Mouse (Mus musculus) layer of hippocampus, adult 9-11 months (tissue): ENCODE results near the gene Gm20532.

ENCODE experiments used
- DNase-seq: peaks from one replicate; pipeline ENCODE4 v3.0.0; 2022

Gene Gm20532

GRCm38 (mm10) chr2:26627921-26628739 lies 41.7 kb downstream of the Gm20532 start, which contains the start of gene Fam69b:
Gene Fam69b (plus strand): TSS chr2:26628457.
- peak; percentile 90 for DNase-seq

- no peak for DNase-seq
Observed at GRCm38 (mm10) chr2:26628792-26629437, 42.5 kb downstream of the Gm20532 start.

DNA sequence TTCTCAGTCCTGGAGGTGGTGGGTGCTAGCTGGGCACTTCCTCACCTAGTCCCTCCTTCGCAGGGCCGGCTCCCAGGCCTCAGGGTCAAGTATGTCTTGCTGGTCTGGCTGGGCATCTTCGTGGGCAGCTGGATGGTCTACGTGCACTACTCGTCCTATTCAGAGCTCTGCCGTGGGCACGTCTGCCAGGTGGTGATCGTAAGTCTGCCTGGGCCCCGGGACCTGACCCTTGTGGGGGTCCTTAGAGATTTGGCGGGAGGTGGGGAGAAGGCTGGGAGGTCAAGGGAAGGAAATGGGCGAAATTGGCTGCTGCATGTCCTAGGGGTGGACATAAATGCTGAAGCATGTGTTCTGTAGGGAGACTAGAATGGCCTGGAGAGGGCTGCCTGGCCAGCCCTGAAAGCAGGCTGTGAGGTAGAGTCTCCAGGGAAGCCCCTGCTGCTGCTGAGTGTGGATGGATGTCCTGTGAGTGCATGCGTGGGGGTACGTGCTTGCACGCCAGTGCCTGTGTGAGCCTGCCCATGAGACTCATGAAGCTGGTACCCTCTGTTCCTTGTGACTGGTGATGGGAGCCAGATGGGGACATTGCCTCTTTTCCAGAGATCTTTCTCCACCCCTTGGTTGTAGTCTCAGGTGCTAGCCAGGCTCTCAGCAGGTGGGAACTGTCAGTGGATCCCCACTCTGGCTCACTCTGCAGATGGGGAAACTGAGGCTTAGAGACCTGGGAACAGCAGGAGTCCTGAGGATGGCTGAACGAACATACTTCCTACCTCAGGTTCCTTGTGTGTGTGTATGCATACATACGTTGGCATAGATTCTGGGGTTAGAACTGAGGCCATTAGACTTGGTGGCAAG lies 46.3 kb downstream of the Gm20532 start:
- DNase-seq: no peak

DNA sequence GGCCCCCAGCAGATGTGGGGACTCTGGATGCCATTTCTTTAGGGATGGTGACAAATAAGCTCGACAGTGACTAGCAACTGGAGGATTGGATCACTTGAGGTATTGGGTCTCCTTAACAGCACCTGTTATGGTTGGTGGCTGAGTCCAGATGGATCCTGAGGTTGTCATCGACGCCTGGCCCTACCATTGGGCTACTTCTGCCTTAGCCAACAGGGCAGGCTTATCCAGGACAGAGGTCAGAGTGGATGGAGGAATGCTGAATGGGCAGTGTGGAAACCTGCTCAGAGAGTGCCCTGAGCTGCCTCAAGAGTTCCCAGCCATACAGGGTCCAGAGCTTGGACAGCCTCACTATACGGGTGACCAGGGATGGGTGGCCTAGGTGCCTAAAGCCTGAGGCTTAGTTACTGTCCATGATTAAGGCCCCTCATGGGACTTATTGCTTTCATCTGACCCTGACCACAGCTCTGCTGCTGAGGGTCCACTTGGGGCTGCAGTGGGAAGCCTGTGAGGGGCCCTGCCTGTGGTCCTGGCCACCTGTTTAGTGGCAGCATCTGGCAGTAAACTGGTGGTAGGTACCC lies 47.6 kb downstream of the Gm20532 start:
- no peak for DNase-seq

- DNase-seq: no peak
Observed at GRCm38 (mm10) chr2:26634629-26635488, 48.4 kb downstream of the Gm20532 start.

DNA sequence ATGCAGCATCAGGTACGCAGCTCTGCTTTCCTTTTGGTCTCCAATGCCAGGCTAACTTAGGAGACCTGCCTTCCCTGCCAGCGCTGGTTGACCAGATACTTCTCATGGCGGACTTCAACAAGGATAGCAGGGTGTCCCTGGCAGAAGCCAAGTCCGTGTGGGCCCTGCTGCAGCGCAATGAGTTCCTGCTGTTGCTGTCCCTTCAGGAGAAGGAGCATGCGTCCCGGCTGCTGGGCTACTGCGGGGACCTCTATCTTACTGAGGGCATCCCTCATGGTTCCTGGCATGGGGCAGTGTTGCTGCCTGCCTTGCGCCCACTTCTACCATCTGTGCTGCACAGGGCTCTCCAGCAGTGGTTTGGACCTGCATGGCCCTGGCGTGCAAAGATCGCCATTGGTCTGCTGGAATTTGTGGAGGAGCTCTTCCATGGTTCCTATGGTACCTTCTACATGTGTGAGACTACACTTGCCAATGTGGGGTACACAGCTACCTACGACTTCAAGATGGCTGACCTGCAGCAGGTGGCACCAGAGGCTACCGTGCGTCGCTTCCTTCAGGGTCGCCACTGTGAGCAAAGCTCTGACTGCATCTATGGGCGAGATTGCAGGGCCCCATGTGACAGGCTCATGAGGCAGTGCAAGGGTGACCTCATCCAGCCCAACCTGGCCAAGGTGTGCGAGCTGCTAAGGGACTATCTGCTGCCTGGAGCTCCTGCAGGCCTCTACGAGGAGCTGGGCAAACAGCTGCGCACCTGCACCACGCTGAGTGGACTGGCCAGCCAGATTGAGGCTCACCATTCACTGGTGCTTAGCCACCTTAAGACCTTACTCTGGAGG lies 49.3 kb downstream of the Gm20532 start:
- no peak for DNase-seq

GRCm38 (mm10) chr2:26636325-26636635 lies 49.8 kb downstream of the Gm20532 start:
- DNase-seq: no peak

- DNase-seq: no peak
Observed at GRCm38 (mm10) chr2:26637316-26637932, 51.0 kb downstream of the Gm20532 start.

DNA sequence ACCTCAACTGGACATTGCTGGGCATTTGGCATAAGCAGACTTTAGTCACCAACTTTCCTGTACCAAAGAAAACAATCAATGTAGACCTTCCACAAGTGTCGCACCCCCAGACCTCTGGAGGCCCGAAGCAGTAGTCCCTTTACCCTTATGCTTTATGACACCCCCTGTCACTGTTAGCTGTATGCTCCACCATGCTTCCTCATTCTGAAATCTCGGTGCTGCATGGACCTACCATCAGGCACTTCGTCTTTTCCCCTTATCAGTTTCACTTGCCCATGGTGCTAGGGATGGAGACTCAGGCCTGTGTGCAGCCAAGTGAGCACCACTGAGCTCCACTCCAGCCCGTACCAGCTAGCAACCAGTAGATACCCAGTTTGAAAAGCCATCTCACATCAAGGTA lies 51.6 kb downstream of the Gm20532 start:
- DNase-seq: no peak

GRCm38 (mm10) chr2:26638572-26638971 lies 52.1 kb downstream of the Gm20532 start:
- no peak for DNase-seq

DNA sequence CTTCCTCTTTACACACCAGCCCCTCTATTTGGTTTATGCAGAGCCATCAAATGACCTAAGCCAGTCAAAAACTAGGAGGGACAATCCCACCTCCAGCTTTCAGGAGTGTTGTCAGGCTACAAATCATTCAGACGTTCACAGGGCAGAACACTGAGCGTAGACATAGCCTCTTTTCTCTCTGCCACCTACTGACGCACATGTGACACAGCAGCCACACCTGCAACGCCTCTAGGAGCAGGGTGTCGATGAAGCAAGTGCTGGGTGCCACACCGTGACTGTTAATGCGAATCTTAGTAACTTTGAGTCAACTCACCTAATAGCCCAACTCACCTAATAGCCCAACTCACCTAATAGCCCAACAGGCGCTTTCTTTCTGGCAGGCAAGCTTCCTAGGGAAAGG lies 52.6 kb downstream of the Gm20532 start:
- no peak for DNase-seq

DNA sequence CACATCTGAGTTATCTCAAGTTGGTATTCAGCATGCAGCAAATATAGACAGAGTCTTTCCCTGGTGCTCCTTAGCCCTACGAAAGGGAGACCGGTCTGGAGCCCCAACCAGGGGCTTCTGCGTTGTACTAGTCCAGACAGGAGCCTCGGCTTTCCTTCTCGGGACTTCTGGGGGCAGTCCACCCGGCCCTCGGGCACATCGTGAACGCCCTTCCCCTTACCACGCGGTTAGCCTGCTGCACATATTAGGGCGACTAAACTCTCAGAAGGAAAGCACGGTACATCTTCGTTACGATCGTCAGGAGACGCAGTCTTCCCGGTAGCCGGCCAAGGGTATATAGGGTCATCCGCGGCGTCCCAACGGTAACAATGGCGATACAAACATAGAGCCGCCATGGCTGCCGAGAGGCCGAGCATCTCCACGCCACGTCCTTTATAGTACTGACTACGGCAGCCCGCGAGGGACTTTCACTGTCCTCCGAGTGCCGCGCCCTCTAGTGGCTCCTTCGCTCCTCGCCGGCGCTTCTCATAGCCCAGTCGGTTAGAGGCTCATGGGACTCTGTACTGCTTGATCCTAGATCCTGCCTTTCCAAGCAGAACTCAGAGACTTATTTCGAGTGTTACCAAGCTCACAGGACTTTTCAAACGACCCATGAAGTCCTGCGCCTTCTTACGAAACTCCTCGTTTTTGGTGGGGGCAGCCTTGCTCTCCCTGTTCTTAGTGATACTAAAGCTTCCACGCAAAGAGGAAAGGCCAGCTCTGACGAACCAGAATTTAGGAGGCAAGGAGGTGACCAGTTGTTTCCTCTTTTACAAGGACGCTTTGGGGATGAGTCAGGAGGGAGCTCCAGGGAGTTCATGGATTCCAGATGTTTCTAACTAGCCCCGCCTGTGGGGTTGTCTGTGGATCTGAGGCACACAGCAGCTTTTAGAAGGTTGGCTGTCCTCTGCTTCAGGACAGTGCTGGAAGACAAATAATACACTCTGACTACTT lies 53.7 kb downstream of the Gm20532 start:
- peak; percentile 95 for DNase-seq

DNA sequence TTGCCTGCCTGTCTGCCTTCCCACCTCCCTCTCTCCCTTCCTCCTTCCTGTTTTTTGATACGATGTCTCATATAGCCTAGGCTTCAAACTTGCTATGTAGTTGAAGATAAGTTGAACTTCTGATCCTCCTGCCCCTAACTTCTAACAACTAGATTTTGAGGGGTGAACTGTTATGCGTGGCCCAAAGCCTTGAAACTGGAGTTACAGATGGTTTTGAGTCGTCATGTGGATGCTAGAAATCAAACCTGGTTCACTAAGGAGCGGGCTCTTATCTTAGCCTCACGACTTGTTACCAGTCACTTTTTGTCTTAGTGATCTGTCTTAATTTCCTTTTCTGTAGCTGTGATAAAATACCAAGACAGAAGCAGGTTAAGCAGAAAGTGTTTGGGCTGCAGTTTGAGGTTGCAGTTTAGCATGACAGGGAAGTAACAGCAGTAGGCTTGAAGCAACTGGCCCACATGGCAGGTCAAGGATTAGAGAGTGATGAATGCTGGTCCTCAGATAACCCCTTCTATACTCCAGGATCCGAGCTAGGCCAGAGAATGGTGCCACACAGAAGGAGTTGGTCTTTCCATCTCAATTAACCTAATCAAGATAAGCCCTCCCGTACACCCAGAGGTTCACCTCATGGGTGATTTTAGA lies 54.7 kb downstream of the Gm20532 start:
- DNase-seq: no peak

DNA sequence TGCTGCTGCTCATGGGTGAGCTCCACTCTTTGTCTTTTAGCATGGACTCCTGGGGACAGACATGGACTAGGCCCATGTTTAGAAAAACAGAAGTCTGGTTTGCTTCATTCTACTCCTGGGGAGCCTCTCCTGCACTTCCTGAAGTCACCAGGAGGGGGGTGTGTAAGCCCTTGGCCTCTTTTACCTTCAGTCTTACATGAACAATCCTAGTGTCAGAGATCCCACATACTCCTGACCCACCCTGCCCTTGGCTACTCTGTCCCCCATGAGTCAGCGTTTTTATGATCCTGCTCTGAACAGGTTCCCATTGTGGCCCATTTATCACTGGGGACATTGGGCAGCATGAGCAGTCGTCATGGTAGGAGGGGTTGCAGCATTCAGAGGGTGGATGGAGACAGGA lies 57.5 kb downstream of the Gm20532 start:
- DNase-seq: no peak

DNA sequence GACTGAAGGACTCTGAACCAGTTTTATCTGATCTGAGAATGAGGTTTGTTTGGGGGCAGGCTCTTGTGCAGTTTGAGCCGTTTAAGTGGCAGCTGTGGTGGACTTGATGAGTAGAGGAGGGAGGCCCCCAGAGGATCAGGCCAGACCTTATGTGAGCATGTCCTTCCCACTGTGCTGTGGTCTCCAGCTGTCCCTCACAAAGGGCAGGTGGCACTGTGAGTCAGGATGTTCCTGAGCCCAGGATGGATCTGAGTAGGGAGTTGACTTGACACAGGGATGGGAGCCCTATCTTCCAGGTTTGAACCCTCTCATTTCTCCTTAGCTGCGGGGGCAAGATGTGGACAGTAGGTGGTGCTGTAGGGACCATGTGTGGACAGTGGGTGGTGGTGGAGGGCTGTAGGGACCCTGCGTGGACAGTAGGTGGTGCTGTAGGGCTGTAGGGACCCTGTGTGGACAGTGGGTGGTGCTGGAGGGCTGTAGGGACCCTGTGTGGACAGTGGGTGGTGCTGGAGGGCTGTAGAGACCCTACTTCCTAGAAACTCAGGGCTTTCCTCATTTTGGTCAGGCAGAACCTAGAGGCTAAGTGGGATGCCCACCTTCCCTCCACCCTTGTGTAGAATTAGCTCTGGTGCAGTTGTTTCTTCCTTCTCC lies 60.3 kb downstream of the Gm20532 start:
- DNase-seq: peak; percentile 80

DNA sequence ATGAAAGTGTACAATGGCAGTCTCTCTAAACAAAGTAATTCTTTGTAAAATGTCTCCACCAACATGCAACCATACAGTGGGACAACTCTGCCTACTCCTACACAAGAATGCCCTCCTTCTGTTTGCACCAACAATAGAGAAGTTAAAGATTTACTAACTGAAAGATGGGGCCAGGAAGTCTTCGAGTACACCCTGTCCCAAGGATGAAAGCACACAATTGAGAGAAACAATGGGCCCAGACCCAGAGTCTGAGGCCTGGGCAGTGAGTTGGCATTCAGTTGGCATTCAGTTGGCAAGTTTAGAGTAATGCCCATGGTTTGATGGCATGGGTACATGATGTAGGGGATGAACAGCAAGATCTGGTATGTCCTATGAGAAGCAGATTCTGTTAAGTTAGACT lies 68.2 kb downstream of the Gm20532 start:
- DNase-seq: no peak

DNA sequence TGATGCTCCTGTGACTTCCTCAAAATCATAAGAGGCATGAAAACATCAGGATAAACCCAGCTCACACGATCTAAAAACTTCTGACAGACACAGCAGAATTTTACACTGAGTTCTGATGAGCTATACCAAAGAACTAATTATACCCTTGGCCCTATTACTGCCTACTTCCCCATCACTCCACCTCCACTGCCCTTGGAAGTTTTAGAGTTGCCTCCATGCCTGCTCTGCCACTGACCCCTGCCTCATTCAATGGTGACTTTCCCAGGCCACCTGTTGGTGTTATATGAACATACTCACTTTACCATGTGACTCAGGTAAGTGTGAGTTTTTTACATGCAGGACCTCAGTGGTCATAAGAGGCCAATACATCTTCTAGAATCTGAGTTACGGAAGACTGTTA lies 71.0 kb downstream of the Gm20532 start:
- no peak for DNase-seq

- no peak for DNase-seq
Observed at GRCm38 (mm10) chr2:26661143-26661752, 74.8 kb downstream of the Gm20532 start.
